Mouse (Mus musculus): Measurements from ENCODE around the gene Cort.

- TF ChIP-seq CTCF (IDR thresholded peaks at IDR 0.05; ENCODE audit: low read depth), result peak; percentile 68
- no peak for TF ChIP-seq EP300 (IDR thresholded peaks at IDR 0.05; ENCODE audit: low read depth)
These were observed 50.5 kb downstream of the Cort start for GRCm38 (mm10) chr4:149075871-149076575.
